Mouse (Mus musculus) bone marrow, adult 2 months (tissue): ENCODE measurements at regions not wholly inside any gene's neighbourhood (a gene's known extent, or its start where the extent isn't known, plus 50 kb on each side); places are given as distances from the start of the nearest gene placed in this dataset.

Experiments
- H3K27ac ChIP-seq: fragments of 200-500 bp; 2 replicates; pipeline ENCODE4 v1.5.1; 2012; ENCODE audit warnings: low read depth, mild to moderate bottlenecking, control low read depth, inconsistent platforms, low read length; ENCODE audit not compliant: control insufficient read depth, poor library complexity, insufficient read depth
- H3K4me1 ChIP-seq: fragments of 200-500 bp; 2 replicates; pipeline ENCODE4 v1.6.1; 2011; ENCODE audit warnings: low read length; ENCODE audit not compliant: control insufficient read depth, insufficient read depth
- H3K4me3 ChIP-seq: fragments of 200-500 bp; replicated peaks from 2 replicates; pipeline ENCODE3; 2011; ENCODE audit warnings: mild to moderate bottlenecking, low read depth, low read length, control low read depth; ENCODE audit not compliant: control insufficient read depth
- CTCF ChIP-seq: fragments of 200-500 bp; IDR thresholded peaks from 2 replicates; pipeline ENCODE4 v1.5.1; 2011; ENCODE audit warnings: low read length, control low read depth; ENCODE audit not compliant: control insufficient read depth, insufficient read depth
- POLR2A ChIP-seq: fragments of 200-500 bp; IDR thresholded peaks from 2 replicates; pipeline ENCODE4 v1.6.1; 2011; ENCODE audit warnings: low read depth, mild to moderate bottlenecking, control low read depth, low read length, borderline replicate concordance; ENCODE audit not compliant: control insufficient read depth
- WGBS: fragments of 180-500 bp; shearing (Covaris S2); methylation state at CpG from one replicate; pipeline ENCODE4 v1.1.7; 2018; 5-methylcytosine and 5-hydroxymethylcytosine counted together

DNA sequence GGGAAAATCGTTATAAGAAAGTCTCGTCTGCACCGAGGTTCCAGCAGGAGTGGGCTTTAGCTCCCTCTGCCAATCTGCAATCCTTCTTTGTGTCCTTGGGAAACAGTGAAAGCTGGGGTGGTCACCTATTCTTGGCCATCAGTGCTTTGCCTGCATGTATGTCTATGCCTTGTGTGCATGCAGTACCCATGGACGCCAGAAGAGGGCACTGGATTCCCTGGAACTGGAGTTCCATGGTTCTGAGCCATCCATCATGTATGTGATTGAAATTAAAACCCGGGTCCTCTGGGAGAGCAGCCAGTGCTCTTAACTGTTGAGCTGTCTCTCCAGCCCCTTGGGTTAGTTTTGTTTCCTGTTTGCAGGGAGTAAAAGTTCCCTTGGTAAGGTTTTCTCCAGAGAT, 121.1 kb downstream of the 9530068E07Rik start:
- Histone ChIP-seq H3K27ac (no peak overlapping the region), H3K4me1 (no peaks in the 10 kb centered on the region), H3K4me3 (no peak overlapping the region)
- WGBS = 70% methylated on average over 5 of the region's 5 CpGs
- TF ChIP-seq CTCF (peak; percentile 57), POLR2A (no peak)

DNA sequence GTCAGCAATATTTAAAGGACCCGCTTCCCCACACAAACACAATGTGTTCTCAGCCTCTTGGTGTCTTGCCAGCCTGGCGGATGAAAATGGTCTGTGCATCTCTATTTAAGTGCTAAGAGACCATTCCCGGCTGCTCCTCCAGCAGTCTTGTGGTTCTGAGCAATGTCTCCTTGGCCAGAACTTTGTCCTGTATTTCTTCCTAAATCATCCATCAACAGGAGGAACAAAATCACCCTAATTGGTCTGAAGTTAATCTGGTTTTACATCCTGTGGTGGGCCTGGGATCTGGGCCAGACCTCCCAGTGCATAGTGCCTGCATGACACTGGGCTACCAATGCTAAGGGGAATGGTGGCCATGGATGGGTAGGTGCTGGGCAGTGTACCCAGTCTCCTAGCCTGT, 123.6 kb downstream of the 9530068E07Rik start:
- WGBS = 62% methylated on average over 3 of the region's 3 CpGs
- no peak overlapping the region for H3K27ac ChIP-seq
- no peaks in the 10 kb centered on the region for H3K4me1 ChIP-seq
- TF ChIP-seq CTCF = no peak
- no peak for TF ChIP-seq POLR2A
- no peak overlapping the region for H3K4me3 ChIP-seq

- Histone ChIP-seq H3K4me1 (no peaks in the 10 kb centered on the region; the same call in 1 of the 2 replicates), H3K27ac (no peak overlapping the region), H3K4me3 (no peak overlapping the region)
- WGBS = 62% methylated on average over 4 of the region's 4 CpGs
- no peak for TF ChIP-seq POLR2A
- 0 out of 2 replicates have a peak, but pooled peaks have one; percentile 3 for TF ChIP-seq CTCF
Observed at GRCm38 (mm10) chr11:52521879-52522278, 125.7 kb downstream of the 9530068E07Rik start.

- WGBS = 71% methylated on average over 3 of the region's 3 CpGs
- no peaks in the 10 kb centered on the region; the same call in 1 of the 2 replicates for H3K4me1 ChIP-seq
Observed at GRCm38 (mm10) chr11:52522384-52522783, 126.2 kb downstream of the 9530068E07Rik start.

DNA sequence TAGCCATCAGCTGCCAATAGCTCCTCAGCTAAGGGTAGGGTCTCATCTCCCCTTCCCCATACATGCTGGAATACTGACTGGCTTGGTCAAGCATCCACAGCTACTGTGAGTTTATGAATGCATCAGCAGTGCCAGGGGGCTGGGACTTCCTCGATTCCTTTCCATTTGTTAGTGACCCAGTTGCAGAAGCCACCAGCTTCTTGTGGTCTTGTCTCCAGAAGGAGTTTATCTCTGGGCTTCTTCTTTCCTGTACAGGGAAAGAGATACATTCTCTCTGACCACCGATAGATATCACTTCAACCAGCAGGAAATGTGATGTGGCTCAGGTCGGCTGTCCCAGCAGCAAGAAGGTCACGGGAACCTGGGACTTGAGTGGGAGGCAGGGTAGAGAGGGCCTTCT, 127.0 kb downstream of the 9530068E07Rik start:
- no peak for TF ChIP-seq POLR2A
- Histone ChIP-seq H3K4me1 (no peaks in the 10 kb centered on the region; the same call in 1 of the 2 replicates), H3K4me3 (no peak overlapping the region), H3K27ac (no peak overlapping the region)
- 17% methylated on average over 4 of the region's 4 CpGs for WGBS

More at GRCm38 (mm10) chr11:52522384-52522783, 126.2 kb downstream of the 9530068E07Rik start:
- TF ChIP-seq CTCF (no peak), POLR2A (no peak)
- no peak overlapping the region for H3K4me3 ChIP-seq
- no peak overlapping the region for H3K27ac ChIP-seq

DNA sequence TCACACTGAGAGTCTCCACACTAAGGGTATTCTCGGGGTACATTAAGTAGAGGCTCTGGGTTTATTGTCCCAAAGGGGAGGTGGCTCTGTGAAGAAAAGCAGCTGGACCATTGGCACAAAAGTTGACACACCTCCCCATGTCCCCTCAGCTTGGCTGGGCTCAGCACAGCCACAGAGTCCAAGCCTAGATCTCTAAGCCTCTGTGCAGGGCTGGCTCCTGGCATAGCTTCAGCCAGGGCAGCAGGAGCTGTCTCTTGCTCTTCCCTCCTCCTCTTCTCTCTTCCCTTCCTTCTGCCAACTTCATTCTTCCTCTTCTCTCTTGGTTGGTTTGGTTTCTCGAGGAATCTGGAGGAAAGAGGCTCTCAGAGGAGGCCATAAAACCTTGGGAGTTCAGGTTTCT, 127.4 kb downstream of the 9530068E07Rik start:
- WGBS = 36% methylated on average over 2 of the region's 2 CpGs
- no peak overlapping the region for H3K27ac ChIP-seq
- TF ChIP-seq CTCF (no peak), POLR2A (no peak)
- no peak overlapping the region for H3K4me3 ChIP-seq
- H3K4me1 ChIP-seq = no peaks in the 10 kb centered on the region; the same call in 1 of the 2 replicates

DNA sequence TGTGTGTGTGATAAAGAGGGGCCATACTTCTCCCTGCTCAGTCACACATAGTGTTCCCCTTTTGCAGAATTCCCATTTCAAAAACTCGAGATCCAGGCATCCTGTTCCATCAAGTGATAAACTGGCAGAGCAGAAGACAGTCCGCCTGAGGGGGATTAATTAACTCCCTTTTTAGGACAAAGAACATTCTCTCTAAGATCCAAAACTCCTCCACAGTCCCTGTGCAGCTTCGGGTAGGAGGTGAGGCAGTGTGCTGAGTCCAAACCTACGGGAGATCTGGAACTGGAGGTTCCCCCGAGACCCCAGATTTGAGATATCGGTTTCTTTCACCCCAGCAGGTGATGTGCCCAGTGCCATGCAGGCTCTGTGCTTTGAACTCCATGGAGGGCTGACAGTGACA, 129.2 kb downstream of the 9530068E07Rik start:
- TF ChIP-seq CTCF = no peak
- TF ChIP-seq POLR2A = no peak
- WGBS = 47% methylated on average over 6 of the region's 6 CpGs
- Histone ChIP-seq H3K4me3 (no peak overlapping the region), H3K4me1 (no peaks in the 10 kb centered on the region; the same call in 1 of the 2 replicates), H3K27ac (no peak overlapping the region)

DNA sequence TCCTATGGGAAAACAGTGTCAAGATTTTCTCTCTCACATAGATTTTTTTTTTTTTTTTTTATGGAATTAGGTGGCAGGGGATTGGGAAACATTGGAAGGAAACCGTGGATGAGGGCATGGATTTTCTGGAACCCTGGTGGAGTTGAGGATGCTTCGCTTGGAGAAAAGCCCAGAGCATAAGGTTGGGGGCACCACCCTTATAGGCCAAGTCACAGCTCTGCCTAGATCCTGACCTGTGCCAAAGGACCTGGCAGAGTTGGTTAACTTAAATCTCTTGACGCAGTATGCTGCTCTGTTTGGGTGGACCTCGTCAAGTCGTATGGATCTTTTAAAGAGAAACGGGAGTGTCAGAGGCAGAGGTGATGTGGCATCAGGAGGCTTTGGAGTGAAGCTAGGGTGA, 130.1 kb downstream of the 9530068E07Rik start:
- no peak for TF ChIP-seq CTCF
- no peak for TF ChIP-seq POLR2A
- H3K4me1 ChIP-seq = no peaks in the 10 kb centered on the region; the same call in 1 of the 2 replicates
- 68% methylated on average over 6 of the region's 6 CpGs for WGBS
- no peak overlapping the region for H3K4me3 ChIP-seq
- no peak overlapping the region for H3K27ac ChIP-seq

GRCm38 (mm10) chr11:52533379-52533778, 137.2 kb downstream of the 9530068E07Rik start:
- Histone ChIP-seq H3K27ac (no peak overlapping the region), H3K4me1 (no peaks in the 10 kb centered on the region), H3K4me3 (no peak overlapping the region)
- TF ChIP-seq POLR2A = no peak
- TF ChIP-seq CTCF = no peak
- 59% methylated on average over 5 of the region's 5 CpGs for whole genome bisulfite sequencing
